Mouse (Mus musculus): ENCODE measurements around the gene Btk. TPM values are rescaled to one million over a fixed set of nuclear protein-coding genes. Genes with fewer than 3 reads are reported as not detected.
"Not testable (repeated sequence)": the region's sequence is repeated elsewhere in the genome, so short reads cannot be mapped to it uniquely, and the experiment has no call there.

The Btk gene
- polyA plus RNA-seq, 1 experiment from 2014 or later = 1.3 TPM

DNA sequence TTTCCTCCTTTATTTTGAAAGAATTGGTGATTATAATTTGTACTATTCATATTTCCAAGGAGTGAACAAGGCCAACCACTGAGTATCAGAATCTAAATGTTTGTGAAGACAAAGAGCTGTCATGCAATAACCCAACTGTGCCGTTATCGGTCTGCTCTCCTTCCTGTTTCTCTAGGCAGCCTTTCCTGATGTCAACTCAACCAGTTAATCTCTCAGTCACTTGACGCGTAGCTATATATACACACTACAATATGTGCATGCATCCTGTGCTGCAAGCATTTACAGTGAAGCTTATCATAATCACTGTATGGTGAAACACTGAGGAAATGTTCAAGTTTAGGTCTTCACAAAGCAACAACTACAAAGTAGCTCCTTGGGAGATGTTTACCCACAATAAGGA lies 19.0 kb downstream of the Btk start:
- no peaks in the 10 kb centered on the region for H3K36me3 ChIP-seq
- 94% methylated on average over 4 of the region's 4 CpGs for WGBS
- H3K27ac ChIP-seq (replicated peaks) = no peak overlapping the region
- DNase-seq (ENCODE audit: low spot score) = no peak
- no peaks in the 10 kb centered on the region for H3K9me3 ChIP-seq (replicated peaks)
- peaks cover 6% of the 10 kb centered on the region for H3K27me3 ChIP-seq (ENCODE audit: low read depth, poor library complexity, severe bottlenecking)
- H3K4me3 ChIP-seq = no peak overlapping the region
- H3K4me1 ChIP-seq = no peaks in the 10 kb centered on the region

DNA sequence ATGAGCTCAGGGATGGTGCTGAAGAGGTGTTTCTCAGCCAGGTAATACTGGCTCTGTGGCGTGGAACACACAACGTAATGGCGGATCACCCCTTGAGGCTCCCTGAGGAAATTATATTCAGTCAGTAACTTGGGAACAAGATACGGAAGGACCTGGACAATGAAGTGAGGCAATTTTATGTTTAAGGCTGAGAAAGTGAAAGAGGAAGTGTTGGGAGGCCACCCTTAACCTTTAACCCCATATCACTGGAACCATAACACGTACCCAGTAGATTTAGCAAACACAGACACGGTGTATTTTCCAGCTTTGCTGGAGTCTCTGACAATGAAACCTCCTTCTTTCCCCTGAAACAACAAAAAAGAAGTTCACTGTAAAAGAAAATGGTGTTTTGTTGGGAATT lies 28.9 kb downstream of the Btk start:
- 81% methylated on average over 6 of the region's 6 CpGs for WGBS
- DNase-seq (ENCODE audit: low spot score) = no peak
- Histone ChIP-seq H3K4me1 (no peaks in the 10 kb centered on the region), H3K9me3 (replicated peaks) (no peaks in the 10 kb centered on the region), H3K36me3 (no peaks in the 10 kb centered on the region), H3K27ac (replicated peaks) (no peak overlapping the region), H3K27me3 (ENCODE audit: low read depth, poor library complexity, severe bottlenecking) (no peaks in the 10 kb centered on the region), H3K4me3 (no peak overlapping the region)

DNA sequence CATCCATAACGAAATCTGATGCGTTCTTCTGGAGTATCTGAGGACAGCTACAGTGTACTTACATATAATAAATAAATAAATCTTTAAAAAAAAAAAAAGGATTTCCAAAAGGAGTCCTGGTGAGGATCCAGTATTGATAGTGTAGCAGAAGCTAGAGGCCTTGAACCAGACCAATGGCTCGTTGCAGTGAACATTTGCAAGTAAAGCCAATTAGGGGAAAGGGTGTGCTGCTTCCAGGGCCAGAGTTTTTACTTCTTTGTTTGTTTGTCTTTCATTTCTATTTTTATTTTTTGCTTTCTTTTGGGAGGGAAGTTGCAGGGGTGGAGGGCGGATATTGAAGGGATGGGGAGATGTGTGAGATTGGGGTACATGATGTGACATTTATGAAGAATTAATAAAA lies 30.0 kb downstream of the Btk start:
- Histone ChIP-seq H3K36me3 (no peaks in the 10 kb centered on the region), H3K9me3 (replicated peaks) (no peaks in the 10 kb centered on the region), H3K27me3 (ENCODE audit: low read depth, poor library complexity, severe bottlenecking) (no peaks in the 10 kb centered on the region), H3K27ac (replicated peaks) (no peak overlapping the region), H3K4me1 (no peaks in the 10 kb centered on the region), H3K4me3 (no peak overlapping the region)
- WGBS = 89% methylated on average over 4 of the region's 4 CpGs
- no peak for DNase-seq (ENCODE audit: low spot score)

DNA sequence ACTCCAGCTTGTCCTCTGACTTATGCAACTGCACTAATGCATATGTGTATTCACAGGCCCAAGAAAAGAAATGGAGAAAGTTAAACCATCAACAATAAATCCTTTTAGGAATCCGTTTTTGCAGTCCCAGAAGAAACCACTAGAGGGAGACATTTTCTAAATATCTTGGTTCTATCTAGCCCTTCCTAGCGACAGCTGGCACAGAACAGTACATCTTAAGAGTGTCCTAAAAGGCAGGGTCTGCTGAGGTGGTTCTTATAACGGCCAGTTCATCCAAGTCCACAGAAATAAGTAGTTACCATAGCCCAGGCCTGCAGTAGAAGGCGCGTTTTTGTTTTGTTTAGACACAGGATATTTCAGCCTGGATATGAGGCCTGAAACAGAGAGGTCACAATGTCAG lies 32.5 kb downstream of the Btk start:
- Histone ChIP-seq H3K27ac (replicated peaks) (no peak overlapping the region), H3K9me3 (replicated peaks) (no peaks in the 10 kb centered on the region), H3K36me3 (no peaks in the 10 kb centered on the region), H3K4me3 (no peak overlapping the region), H3K4me1 (no peaks in the 10 kb centered on the region), H3K27me3 (ENCODE audit: low read depth, poor library complexity, severe bottlenecking) (no peaks in the 10 kb centered on the region)
- 22% methylated on average over 5 of the region's 5 CpGs for WGBS
- DNase-seq (ENCODE audit: low spot score) = peak; percentile 12

DNA sequence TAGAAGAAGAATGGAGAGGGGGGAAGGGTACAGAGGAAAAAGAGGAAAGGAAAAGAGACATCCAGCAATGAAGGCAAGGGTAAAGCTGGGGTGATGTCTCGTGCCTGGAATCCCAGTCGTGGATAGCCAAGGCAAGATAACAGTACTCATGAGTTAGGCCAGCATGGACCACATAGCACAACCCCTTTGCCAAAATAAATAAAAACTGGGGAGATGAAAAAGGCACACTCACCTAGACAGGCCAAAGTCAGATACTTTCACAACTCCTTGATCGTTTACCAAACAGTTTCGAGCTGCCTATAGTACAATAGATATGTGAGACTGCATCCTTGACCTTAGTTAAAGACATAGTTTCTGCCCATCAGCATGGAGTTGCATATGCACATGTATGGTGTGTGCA lies 36.0 kb downstream of the Btk start:
- no peak overlapping the region for H3K4me3 ChIP-seq
- WGBS = 90% methylated on average over 4 of the region's 4 CpGs
- H3K36me3 ChIP-seq = no peaks in the 10 kb centered on the region
- H3K9me3 ChIP-seq (replicated peaks) = no peaks in the 10 kb centered on the region
- no peaks in the 10 kb centered on the region for H3K4me1 ChIP-seq
- H3K27me3 ChIP-seq (ENCODE audit: low read depth, poor library complexity, severe bottlenecking) = no peaks in the 10 kb centered on the region
- no peak for DNase-seq (ENCODE audit: low spot score)
- no peak overlapping the region for H3K27ac ChIP-seq (replicated peaks)

DNA sequence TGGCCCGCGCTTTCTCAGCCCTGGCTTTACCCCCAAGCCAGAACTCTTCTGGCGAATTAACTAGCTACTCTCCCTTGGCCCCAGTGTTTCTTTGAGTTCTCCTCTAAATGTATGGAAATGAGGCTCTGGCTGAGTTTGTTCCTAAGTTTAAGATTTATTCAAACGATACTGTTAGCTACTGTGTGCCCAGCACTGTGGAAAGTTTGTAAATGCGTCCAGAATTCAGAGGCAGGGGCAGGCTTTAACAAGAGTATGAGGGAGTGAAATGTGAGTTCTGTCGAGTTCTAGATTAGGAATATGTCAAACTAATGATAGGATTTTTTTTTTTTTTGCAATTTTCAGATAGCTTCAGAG lies 41.4 kb downstream of the Btk start:
- peak overlapping the region; percentile 91 for H3K27ac ChIP-seq (replicated peaks)
- H3K27me3 ChIP-seq (ENCODE audit: low read depth, poor library complexity, severe bottlenecking) = no peaks in the 10 kb centered on the region; the same call in 1 of the 2 replicates
- H3K36me3 ChIP-seq = peaks cover 2% of the 10 kb centered on the region; the same call in 1 of the 2 replicates
- WGBS = 16% methylated on average over 6 of the region's 6 CpGs
- H3K4me3 ChIP-seq = peak overlapping the region; percentile 69
- H3K4me1 ChIP-seq = no peaks in the 10 kb centered on the region
- no peaks in the 10 kb centered on the region for H3K9me3 ChIP-seq (replicated peaks)
- no peak for DNase-seq (ENCODE audit: low spot score)

DNA sequence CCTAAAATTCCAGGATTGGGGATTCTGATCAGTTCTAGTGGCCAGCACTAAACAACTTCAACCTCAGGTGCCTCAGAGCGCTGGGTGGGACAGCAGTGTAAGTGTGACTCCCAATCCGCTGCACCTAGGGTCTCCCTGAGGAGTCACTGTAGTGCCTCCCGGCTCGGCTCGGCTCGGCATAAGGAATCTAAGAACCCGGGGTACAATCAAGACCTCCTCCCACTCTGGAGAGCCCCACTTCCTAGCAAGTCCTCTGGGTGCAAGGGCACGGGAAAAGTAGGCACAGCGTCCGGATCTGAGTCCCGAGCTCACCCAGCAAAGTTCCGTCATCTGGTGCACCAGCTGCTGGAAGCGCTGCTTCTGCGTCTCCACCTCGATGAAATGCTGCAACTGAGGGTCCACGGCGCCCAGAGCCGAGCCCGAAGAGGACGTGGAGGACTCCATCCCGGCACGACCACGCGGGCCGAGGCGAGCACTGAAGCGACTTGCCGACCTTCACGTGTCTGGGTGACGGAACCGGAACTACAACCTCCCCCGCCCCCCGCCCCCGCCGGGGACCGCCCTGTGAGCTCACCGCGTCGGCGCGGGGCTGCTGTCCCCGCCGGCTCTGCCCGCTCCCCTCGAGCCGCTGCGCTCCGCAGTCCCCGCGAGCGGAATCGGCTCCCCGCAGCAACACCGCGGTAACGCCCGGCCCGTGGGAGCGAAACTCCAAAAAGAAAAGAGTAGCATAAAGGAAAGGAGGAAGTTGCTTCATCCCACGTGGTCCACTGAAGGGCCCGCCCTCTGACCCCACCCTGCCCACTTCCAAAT lies 42.0 kb downstream of the Btk start, which contains the start of gene Timm8a1:
Timm8a1 (minus strand) TSS at position 721 of the 810 bp plus-strand sequence.
- Histone ChIP-seq H3K9me3 (replicated peaks) (no peaks in the 10 kb centered on the region), H3K4me1 (no peaks in the 10 kb centered on the region), H3K36me3 (peaks cover 8% of the 10 kb centered on the region; the same call in 1 of the 2 replicates), H3K27me3 (ENCODE audit: low read depth, poor library complexity, severe bottlenecking) (no peaks in the 10 kb centered on the region; the same call in 1 of the 2 replicates), H3K27ac (replicated peaks) (peak within 1 kb of the TSS; percentile 91), H3K4me3 (peak within 1 kb of the TSS; percentile 69)
- WGBS = 19% methylated on average over 56 of the region's 61 CpGs
- DNase-seq (ENCODE audit: low spot score) = peak; percentile 80

DNA sequence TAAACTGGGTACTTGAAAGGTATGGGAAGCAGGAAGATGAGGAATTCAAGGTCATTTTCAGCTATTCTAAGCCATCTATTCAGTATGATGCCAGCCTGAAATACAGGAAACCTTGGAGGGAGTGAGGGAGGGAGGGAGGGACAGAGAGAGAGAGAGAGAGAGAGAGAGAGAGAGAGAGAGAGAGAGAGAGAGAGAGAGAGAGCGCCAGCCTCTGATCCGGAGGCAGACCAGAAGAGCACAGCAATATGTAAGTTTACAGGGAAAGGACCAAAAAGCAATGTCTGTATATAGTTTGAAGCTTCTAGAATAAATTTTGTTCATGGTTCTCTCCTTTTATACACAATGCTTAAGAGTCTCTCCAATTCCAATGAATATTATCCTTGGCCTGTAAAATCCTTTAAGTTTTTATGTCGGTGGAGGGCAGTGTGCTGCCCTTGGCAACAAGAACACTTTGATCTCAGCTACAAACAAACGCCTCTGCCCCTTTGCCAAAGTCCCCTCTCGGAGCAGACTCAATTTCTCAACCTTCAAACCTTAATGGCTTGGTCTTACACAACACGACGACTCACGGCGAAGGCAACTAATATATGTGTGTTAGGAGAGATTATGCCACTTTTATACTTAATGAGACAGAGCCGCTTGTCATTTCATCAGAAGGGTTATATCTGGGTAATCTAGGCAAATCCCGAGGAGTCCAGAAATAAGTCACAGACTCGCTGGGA lies 42.8 kb downstream of the Btk start:
- 24% methylated on average over 12 of the region's 12 CpGs for WGBS
- peak; percentile 18 for DNase-seq (ENCODE audit: low spot score)
- H3K9me3 ChIP-seq (replicated peaks) = no peaks in the 10 kb centered on the region
- H3K4me1 ChIP-seq = no peaks in the 10 kb centered on the region
- H3K27ac ChIP-seq (replicated peaks) = peak overlapping the region; percentile 91
- peaks cover 15% of the 10 kb centered on the region for H3K36me3 ChIP-seq
- no peaks in the 10 kb centered on the region; the same call in 1 of the 2 replicates for H3K27me3 ChIP-seq (ENCODE audit: low read depth, poor library complexity, severe bottlenecking)
- H3K4me3 ChIP-seq = peak overlapping the region; percentile 69

DNA sequence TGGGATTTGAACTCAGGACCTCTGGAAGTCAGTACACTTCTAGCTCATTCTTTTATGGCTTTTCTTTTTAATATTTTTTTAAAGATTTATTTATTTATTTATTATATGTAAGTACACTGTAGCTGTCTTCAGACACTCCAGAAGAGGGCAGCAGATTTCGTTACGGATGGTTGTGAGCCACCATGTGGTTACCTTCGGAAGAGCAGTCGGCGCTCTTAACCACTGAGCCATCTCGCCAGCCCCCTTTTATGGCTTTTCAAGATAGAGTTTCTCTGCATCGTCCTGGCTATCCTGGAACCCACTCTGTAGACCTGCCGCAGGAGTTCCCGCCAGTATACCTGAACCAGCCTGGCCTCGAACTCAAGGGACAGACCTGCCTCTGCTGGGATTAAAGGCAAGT lies 43.6 kb downstream of the Btk start:
- H3K27ac ChIP-seq (replicated peaks); H3K9me3 ChIP-seq (replicated peaks); H3K4me1 ChIP-seq; DNase-seq (ENCODE audit: low spot score); H3K27me3 ChIP-seq (ENCODE audit: low read depth, poor library complexity, severe bottlenecking): not testable (repeated sequence)
- WGBS = 91% methylated on average over 10 of the region's 10 CpGs
- Histone ChIP-seq H3K4me3 (peak overlapping the region; percentile 69), H3K36me3 (peaks cover 21% of the 10 kb centered on the region)

DNA sequence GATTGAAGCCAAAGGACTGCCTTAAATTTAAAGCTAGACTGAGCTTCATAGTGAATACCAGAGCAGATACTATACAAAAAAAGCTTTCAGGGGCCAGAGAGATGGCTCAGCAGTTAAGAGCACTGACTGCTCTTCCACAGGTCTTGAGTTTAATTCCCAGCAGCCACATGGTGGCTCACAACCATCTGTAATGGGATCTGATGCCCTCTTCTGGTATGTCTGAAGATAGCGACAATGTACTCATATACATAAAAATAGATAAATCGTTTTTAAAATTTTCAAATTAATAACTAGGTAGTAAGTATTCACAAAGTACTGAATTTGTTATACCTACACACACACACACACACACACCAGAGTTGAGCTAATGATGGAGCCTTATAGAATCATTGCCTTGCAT lies 50.0 kb downstream of the Btk start:
- Histone ChIP-seq H3K27ac (replicated peaks) (no peak overlapping the region), H3K4me3 (no peak overlapping the region), H3K27me3 (ENCODE audit: low read depth, poor library complexity, severe bottlenecking) (no peaks in the 10 kb centered on the region), H3K36me3 (peaks cover 25% of the 10 kb centered on the region), H3K9me3 (replicated peaks) (no peaks in the 10 kb centered on the region), H3K4me1 (no peaks in the 10 kb centered on the region)
- no peak for DNase-seq (ENCODE audit: low spot score)
- WGBS = 78% methylated on average over 2 of the region's 2 CpGs

DNA sequence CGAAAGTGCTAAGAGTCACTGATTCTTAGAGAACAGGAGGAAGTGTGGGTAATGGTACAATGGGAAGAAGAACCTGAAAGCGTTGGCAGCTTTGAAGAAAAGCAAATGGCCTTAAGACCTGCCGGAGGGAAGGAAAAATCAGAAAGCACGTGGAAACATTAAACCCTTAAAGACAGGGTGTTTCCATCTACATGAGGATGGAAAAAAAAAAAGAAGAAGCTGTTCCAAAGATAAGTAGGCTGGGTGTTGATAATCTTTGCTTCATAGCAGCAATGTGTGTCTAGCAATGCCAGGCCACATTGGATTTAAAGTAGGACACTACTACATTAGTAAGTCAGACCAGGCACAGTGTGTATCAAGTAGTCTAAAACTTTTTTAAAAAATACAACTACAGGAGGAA lies 58.1 kb downstream of the Btk start:
- Histone ChIP-seq H3K27ac (replicated peaks) (no peak overlapping the region), H3K9me3 (replicated peaks) (no peaks in the 10 kb centered on the region)

DNA sequence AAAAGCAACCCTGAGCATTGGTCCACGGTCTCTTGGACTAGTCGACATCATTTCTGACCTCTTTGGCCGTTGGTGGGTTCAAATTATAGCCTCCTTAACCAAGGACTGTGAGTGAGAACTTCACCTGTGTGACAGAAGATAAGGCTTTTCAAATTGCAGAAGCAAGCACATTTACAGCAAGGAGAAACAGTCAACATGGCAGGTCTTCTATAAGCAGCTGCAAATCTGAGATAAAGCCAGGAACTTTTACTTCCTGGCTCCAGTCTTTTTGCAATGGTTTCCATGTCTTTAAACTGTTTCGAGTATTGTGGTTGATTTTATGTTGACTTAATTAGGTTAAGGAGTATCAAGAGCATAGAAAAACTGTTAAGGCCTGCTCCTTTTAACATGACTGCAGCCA lies 59.6 kb downstream of the Btk start:
- Histone ChIP-seq H3K4me3 (no peak overlapping the region), H3K36me3 (no peaks in the 10 kb centered on the region), H3K27ac (replicated peaks) (no peak overlapping the region), H3K9me3 (replicated peaks) (no peaks in the 10 kb centered on the region), H3K4me1 (no peaks in the 10 kb centered on the region), H3K27me3 (ENCODE audit: low read depth, poor library complexity, severe bottlenecking) (no peaks in the 10 kb centered on the region)
- WGBS = 75% methylated on average over 4 of the region's 4 CpGs
- DNase-seq (ENCODE audit: low spot score) = no peak

More for the DNA sequence above, 58.1 kb downstream of the Btk start:
- Histone ChIP-seq H3K36me3 (no peaks in the 10 kb centered on the region), H3K4me1 (no peaks in the 10 kb centered on the region), H3K4me3 (no peak overlapping the region), H3K27me3 (ENCODE audit: low read depth, poor library complexity, severe bottlenecking) (no peaks in the 10 kb centered on the region)
- 83% methylated on average over 4 of the region's 4 CpGs for WGBS
- DNase-seq (ENCODE audit: low spot score) = no peak

DNA sequence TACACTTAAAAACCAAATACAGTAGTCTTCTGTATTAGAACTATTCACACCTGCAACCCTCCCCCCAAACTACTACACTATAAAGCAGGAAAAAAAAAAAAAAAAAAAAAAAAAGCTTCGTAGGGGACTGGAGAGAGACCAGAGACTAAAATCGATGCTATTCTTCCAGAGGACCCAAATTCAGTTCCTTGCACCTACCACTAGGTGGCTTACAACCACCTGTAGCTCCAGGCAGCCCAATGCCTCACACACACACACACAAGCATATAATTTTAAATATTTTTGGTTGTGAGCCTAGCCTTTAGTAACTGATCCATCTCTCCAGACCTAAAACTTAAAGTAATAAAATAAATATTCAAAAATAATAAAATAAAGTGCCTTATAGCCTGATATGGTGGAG lies 73.9 kb downstream of the Btk start:
- H3K9me3 ChIP-seq (replicated peaks) = no peaks in the 10 kb centered on the region
- 10% methylated on average over 1 of the region's 2 CpGs for WGBS
- H3K27me3 ChIP-seq (ENCODE audit: low read depth, poor library complexity, severe bottlenecking) = peaks cover 4% of the 10 kb centered on the region; the same call in 1 of the 2 replicates
- no peaks in the 10 kb centered on the region for H3K4me1 ChIP-seq
- no peak overlapping the region for H3K4me3 ChIP-seq
- H3K36me3 ChIP-seq = no peaks in the 10 kb centered on the region
- DNase-seq (ENCODE audit: low spot score) = no peak
- no peak overlapping the region for H3K27ac ChIP-seq (replicated peaks)
